Mouse (Mus musculus) spleen, adult 2 months (tissue): ENCODE data around the gene Espn.

Source experiments
- CTCF ChIP-seq: fragments of 200-500 bp; IDR thresholded peaks from 2 replicates; pipeline ENCODE4 v1.5.1; 2011; ENCODE audit warnings: mild to moderate bottlenecking, inconsistent platforms; ENCODE audit not compliant: insufficient read depth, insufficient read length, insufficient replicate concordance; ENCODE audit errors: extremely low read depth
- POLR2A ChIP-seq: fragments of 200-500 bp; IDR thresholded peaks from 2 replicates; pipeline ENCODE4 v1.6.1; 2011; ENCODE audit warnings: low read depth, low read length, inconsistent platforms

DNA sequence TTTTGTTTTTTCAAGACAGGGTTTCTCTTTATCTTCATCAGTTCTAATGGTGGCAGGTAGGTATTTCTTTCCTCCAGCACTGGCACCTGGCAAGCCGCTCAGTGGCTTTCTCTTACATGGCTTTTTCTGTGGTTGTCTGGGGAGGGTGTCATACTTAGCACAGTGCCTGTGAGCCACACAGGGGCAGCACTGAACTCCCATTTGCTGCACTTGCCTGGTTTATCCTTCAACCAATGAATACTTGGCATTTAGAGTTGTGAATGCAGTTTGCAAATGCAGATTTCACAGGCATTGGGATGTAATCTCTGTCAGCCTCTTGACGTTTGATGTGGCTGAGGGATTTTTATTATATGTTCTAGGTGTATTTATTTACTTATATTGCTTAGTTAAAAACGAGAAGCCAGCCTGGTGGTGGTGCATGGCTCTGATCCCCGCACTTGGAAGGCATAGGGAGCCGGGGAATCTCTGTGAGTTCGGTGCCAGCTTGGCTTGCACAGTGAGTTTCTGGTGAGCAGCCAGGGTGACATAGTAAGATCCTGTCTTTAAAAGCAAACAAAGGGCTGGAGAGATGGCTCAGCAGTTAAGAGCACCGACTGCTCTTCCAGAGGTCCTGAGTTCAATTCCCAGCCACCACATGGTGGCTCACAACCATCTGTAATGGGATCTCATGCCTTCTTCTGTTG lies 32.3 kb upstream of the Espn start:
- TF ChIP-seq CTCF (0 out of 2 replicates have a peak, but pooled peaks have one; percentile 17), POLR2A (no peak)
